Mouse (Mus musculus) embryonic fibroblast, embryonic 13.5 days (primary cell): ENCODE results near the gene Iqsec1. TPM values are rescaled to one million over a fixed set of nuclear protein-coding genes. Genes with fewer than 3 reads are reported as not detected.

Experiments used
- H3K27ac ChIP-seq: 2 replicates; pipeline ENCODE4 v1.5.1; 2012; ENCODE audit warnings: low read length, control low read depth, inconsistent platforms; ENCODE audit not compliant: insufficient read depth
- H3K4me1 ChIP-seq: 2 replicates; pipeline ENCODE4 v1.6.1; 2011; ENCODE audit warnings: low read length; ENCODE audit not compliant: control insufficient read depth, insufficient read depth
- H3K4me3 ChIP-seq: 2 replicates; pipeline ENCODE4 v1.5.1; 2011; ENCODE audit warnings: mild to moderate bottlenecking, control low read depth, low read length; ENCODE audit not compliant: insufficient read depth
- CTCF ChIP-seq: IDR thresholded peaks from 2 replicates; pipeline ENCODE4 v1.5.1; 2011; ENCODE audit warnings: mild to moderate bottlenecking, control low read depth, low read length, moderate library complexity, borderline replicate concordance; ENCODE audit not compliant: insufficient read depth
- POLR2A ChIP-seq: IDR thresholded peaks from 2 replicates; pipeline ENCODE4 v1.6.1; 2011; ENCODE audit warnings: low read depth, mild to moderate bottlenecking, control low read depth, low read length, moderate library complexity
- polyA plus RNA-seq: library from polyadenylated mRNA; stranded (reverse); fragments of >200 nt; gene quantifications from 2 replicates; pipeline ENCODE4 v1.2.4, GENCODE M21; 2011; ENCODE audit warnings: low read depth; ENCODE audit not compliant: missing spikeins, insufficient read length

Iqsec1 gene
- polyA plus RNA-seq, 1 experiment, result 56.0 TPM

DNA sequence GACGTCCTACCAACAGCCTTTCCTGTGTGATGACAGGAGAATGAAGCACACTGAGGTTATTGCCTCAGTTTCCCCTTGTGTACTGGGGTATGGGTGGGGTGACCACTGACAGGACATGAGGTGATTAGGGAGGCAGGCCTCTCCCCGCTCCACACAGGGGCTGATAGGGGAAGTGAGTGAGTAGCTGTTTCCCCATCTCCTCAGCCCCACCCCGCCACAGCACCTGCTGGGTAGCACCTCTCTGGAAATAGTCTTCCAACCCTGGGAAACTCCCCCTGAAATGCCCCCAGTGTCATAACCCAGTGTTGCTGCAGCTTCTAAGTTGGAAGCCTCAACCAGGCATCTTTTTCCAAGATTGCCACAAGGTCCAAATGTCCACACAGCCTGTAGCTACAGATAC, 236.9 kb downstream of the Iqsec1 start:
- TF ChIP-seq POLR2A (no peak), CTCF (no peak)

DNA sequence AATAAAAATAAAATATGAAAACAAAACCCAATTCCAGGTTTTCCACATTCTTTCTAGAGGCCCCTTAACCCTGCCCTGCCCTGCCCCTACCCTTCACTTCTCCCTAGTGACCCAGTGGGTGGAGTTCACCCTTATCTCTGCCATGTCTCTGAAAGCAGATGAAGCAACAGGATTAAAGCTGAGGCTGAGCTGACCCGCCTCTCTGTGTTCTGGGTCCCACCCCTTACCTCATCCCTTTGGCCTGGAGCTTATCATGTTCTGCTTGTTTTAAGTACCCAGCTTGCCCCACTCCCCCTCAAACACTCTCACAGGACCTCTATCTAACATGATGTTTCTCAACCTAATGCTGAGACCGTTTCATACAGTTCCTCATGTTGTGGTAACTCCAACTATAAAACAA, 238.4 kb downstream of the Iqsec1 start:
- TF ChIP-seq CTCF, result no peak
- no peak for TF ChIP-seq POLR2A

More for the DNA sequence above, 236.9 kb downstream of the Iqsec1 start:
- no peak overlapping the region for H3K4me3 ChIP-seq
- H3K27ac ChIP-seq, result no peak overlapping the region
- H3K4me1 ChIP-seq, result peaks cover 7% of the 10 kb centered on the region; the same call in 1 of the 2 replicates

DNA sequence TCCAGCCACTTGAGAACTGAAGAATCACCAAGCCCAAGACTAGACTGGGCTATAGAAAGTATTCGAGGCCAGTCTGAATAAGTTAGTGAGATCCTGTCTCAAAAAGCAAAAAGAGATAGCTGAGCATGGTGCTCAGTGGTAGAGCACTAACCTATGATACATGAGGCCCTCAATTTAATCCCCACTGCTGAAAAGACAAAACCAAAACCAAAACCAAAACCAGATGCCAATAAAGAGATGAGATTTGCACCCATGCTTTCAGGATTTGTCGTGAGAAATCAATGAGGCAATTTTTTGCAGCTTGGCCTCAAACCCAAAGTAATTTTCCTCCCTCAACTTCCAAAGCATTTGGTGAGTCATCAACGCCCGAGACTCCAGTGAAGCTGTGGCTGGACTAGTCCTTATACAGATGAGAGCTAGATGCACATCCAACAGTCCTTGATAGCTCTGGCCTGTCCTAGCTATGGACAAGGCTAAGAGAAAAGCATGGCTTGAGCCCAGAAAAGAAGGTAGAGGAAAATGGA, 239.0 kb downstream of the Iqsec1 start:
- H3K4me3 ChIP-seq, result no peak overlapping the region
- TF ChIP-seq POLR2A, result no peak
- TF ChIP-seq CTCF, result no peak
- peaks cover 7% of the 10 kb centered on the region; the same call in 1 of the 2 replicates for H3K4me1 ChIP-seq
- H3K27ac ChIP-seq, result peak overlapping the region; percentile 10; the same call in 1 of the 2 replicates

More for the DNA sequence above, 238.4 kb downstream of the Iqsec1 start:
- H3K27ac ChIP-seq, result no peak overlapping the region
- H3K4me3 ChIP-seq, result no peak overlapping the region
- H3K4me1 ChIP-seq, result peaks cover 7% of the 10 kb centered on the region; the same call in 1 of the 2 replicates

DNA sequence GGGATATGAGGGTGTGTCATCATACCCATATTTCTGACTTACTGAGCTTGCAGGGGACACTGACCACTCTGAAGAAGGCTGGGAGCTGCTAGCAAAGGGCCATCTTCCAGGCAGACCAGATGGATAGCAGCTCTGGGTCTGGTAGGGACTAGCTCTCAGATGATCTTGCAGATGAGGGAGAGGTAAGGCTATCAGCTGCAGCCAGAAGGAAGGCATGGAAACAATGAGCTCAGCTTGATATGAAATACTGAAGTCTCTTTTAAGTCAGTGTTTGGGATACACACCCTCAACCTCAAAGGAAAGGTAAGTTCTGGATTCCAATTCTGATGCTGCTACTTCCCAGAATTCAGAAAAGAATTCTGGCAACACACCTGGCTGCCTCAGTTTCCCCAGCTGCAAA, 239.5 kb downstream of the Iqsec1 start:
- Histone ChIP-seq H3K4me3 (no peak overlapping the region), H3K27ac (no peak overlapping the region; the same call in 1 of the 2 replicates), H3K4me1 (peaks cover 7% of the 10 kb centered on the region; the same call in 1 of the 2 replicates)
- TF ChIP-seq CTCF, result no peak

DNA sequence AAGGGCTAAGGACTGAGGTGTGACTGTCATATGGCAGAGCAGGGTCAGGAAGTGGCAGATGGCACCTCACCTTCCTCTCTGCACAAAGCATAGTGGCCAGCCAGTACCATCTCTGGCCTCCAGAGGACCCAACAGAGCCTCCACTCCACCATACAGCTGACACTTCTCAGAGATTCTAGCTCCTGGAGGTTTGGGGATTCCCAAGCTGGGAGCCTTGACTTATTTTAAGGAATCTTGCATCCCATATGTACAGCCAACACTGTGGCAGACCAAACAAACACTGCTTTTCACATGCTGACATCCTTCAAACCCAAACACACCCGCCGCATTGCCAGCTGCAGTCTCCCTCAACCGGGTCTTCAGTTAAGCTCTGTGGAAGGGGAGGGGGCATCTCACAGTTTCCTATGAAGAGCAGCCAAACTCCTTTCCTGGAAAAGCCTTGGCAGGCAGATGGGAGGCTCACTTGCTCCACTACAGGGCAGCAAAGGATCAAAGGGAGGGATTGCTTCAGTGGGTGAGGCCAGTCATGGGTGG, 242.1 kb downstream of the Iqsec1 start:
- TF ChIP-seq CTCF (no peak), POLR2A (no peak)
- peaks cover 7% of the 10 kb centered on the region; the same call in 1 of the 2 replicates for H3K4me1 ChIP-seq
- no peak overlapping the region for H3K4me3 ChIP-seq

DNA sequence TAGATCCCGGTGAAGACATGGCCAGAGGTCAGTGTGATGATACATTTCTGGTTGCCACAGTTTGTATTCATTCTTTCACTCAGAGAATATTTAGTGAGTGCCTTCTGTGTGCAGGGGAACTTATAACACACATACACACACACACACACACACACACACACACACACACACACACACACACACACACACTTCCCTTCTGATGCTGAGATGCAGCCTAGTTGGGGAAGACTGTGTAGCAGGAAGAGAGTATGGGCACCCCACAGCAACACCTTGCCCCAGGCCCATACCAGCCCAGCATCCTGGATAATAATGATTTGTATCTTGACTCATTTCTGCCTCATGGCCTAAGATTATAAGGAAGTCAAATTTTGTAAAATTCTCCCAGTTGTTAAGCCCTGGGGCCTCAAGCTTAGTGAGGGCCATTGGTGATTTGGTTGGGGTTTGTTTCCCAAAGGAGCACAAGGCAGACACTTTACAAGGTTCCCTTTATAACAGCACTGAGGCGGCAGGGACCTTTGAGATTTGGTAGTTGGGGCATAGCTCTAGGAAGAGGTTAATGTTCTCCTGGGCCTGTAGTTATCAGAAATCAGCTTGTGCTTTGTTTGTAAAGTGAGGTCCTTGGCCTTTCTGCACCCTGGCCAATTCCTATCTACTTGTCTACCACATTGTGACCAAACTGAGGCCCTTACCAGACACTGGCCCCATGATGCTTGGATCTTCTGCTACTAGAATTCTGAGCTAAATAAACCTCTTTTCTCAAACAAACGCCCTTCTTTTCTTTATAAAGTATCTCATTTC, 242.9 kb downstream of the Iqsec1 start:
- peaks cover 7% of the 10 kb centered on the region; the same call in 1 of the 2 replicates for H3K4me1 ChIP-seq
- no peak overlapping the region for H3K4me3 ChIP-seq
- H3K27ac ChIP-seq, result no peak overlapping the region
- TF ChIP-seq CTCF (no peak), POLR2A (no peak)

More for the DNA sequence above, 242.1 kb downstream of the Iqsec1 start:
- no peak overlapping the region for H3K27ac ChIP-seq

DNA sequence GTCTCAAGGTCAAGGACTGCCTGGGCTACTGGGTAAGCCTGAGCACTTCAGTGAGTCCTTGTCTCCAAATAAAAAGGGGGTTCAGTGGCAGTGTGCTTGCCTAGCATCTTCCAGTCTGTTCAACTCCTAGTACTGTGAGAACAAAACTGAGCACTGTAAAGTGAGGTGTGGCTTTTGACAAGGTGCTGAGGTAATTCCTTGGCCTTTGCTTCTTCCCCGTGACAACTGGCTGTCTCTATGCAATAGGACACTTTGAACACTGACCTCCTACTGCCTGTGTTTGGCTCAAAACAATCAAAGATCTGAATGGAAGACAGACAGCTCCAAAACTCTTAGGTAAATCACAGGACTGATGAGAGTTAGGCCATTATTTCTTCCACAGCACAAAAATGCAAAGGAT, 246.0 kb downstream of the Iqsec1 start:
- Histone ChIP-seq H3K27ac (no peak overlapping the region), H3K4me1 (no peaks in the 10 kb centered on the region; the same call in 1 of the 2 replicates), H3K4me3 (no peak overlapping the region)
- TF ChIP-seq POLR2A, result no peak
- TF ChIP-seq CTCF, result no peak

DNA sequence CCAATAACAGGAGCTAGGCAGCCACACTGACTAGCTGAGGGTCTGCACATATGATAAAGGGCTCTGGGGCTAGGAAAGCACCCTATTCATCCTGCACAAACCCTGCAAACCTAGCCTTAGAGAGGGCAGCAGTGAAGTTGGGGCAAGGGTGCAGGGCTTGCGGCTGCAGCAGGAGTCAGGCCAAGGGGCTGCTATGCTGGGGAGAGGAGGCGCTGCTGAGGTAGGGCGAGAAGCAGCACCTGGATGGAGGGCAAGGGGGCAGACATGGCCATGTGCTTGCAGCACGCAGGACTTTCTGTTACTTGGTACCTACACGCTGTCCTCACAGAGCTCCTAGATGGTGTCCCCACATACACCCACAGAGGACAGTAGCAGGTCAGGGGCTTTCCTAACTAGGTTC, 246.8 kb downstream of the Iqsec1 start:
- Histone ChIP-seq H3K4me3 (no peak overlapping the region), H3K4me1 (no peaks in the 10 kb centered on the region; the same call in 1 of the 2 replicates), H3K27ac (no peak overlapping the region)
- TF ChIP-seq CTCF (no peak), POLR2A (no peak)

DNA sequence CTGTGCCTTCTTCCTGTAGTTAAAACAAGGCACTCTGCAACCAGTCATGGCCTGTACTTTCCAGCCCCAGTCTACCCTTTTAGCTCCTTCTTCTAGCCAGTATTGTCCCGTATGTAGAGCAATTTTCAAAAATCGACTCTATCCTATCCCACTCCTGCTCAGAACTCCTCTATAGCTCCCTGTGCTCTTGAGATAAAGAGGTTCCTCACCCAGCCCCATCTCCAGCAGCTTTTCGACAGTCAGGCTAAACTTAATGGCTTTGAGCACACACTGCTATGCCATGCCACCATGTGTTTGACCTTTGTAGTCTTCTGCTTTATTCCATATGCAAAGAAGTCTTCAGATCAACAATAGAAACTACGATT, 247.4 kb downstream of the Iqsec1 start:
- no peaks in the 10 kb centered on the region; the same call in 1 of the 2 replicates for H3K4me1 ChIP-seq
- TF ChIP-seq POLR2A (no peak), CTCF (no peak)
- no peak overlapping the region for H3K4me3 ChIP-seq
- no peak overlapping the region for H3K27ac ChIP-seq

DNA sequence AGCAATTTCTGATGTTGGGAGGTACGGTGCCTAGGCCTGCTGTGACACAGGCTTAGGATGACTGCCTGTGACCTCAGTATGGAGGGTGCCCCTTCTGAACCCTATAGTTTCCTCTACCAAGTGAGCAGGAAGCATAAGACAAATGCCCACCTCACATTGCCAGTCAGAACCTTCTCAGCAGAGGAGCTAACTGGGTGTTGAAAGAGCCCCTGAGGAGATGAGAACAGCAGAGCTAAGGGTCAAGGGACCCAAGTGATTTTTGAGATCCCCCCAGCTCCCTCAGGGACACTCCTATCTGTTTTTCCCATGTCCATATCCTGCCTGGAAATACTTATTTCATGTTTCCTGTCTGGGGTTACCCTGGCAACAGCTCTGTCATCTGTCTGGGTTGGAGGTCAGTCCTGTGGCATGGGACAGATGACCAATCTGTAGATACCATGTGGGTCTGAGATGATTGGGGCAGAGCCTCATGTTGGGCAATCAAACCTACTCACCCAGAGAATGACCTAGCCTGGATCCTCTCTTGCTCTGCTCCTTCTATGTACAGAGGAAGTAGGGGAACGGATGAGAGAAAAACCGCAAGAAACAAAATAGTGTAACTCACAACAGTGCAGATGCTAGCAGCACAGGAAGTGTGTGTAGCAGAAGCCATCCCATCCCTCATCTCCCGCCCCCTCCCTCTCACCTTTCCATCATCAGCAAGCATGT, 248.0 kb downstream of the Iqsec1 start:
- TF ChIP-seq CTCF (no peak), POLR2A (no peak)
- Histone ChIP-seq H3K27ac (no peak overlapping the region), H3K4me1 (no peaks in the 10 kb centered on the region; the same call in 1 of the 2 replicates), H3K4me3 (no peak overlapping the region)
